Mouse (Mus musculus) lung, embryonic 16.5 days (tissue): ENCODE measurements around the gene Dennd1a. TPM values are rescaled to one million over a fixed set of nuclear protein-coding genes. Genes with fewer than 3 reads are reported as not detected.

Experiments
- ATAC-seq: fragments of 200-750 bp; cut with Nextera tagmentation; 2 replicates; pipeline ENCODE4 v1.8.0; 2017; ENCODE audit warnings: low read depth, mild to moderate bottlenecking, moderate library complexity
- H3K27ac ChIP-seq: fragments of 300-500 bp; sonication (generic); 2 replicates; pipeline ENCODE4 v1.5.1; 2014; ENCODE audit warnings: mild to moderate bottlenecking, control low read depth, low read length
- H3K27me3 ChIP-seq: fragments of 300-500 bp; sonication (generic); 2 replicates; pipeline ENCODE4 v1.6.1; 2014; ENCODE audit warnings: low read depth, low read length, mixed read lengths; ENCODE audit not compliant: control insufficient read depth, insufficient read depth
- H3K36me3 ChIP-seq: fragments of 300-500 bp; sonication (generic); 2 replicates; pipeline ENCODE4 v1.6.1; 2014; ENCODE audit warnings: low read length; ENCODE audit not compliant: control insufficient read depth, insufficient read depth
- H3K4me1 ChIP-seq: fragments of 300-500 bp; sonication (generic); replicated peaks from 2 replicates; pipeline ENCODE4 v1.6.1; 2014; ENCODE audit warnings: low read length, mixed read lengths; ENCODE audit not compliant: control insufficient read depth, insufficient read depth
- H3K4me2 ChIP-seq: fragments of 300-500 bp; sonication (generic); 2 replicates; pipeline ENCODE4 v1.6.1; 2014; ENCODE audit warnings: low read depth, low read length, control low read depth
- H3K4me3 ChIP-seq: fragments of 300-500 bp; sonication (generic); 2 replicates; pipeline ENCODE4 v1.5.1; 2014; ENCODE audit warnings: mild to moderate bottlenecking, low read length, control low read depth
- H3K9ac ChIP-seq: fragments of 300-500 bp; sonication (generic); 2 replicates; pipeline ENCODE4 v1.6.1; 2014; ENCODE audit warnings: low read length, control low read depth
- H3K9me3 ChIP-seq: fragments of 300-500 bp; sonication (generic); 2 replicates; pipeline ENCODE4 v1.6.1; 2016; ENCODE audit warnings: low read length; ENCODE audit not compliant: control insufficient read depth
- WGBS: fragments of 180-500 bp; shearing (Covaris S2); extraction: QIAGEN DNeasy Blood & Tissue Kit; methylation state at CpG from one replicate; pipeline ENCODE4 v1.1.7; 2014; 5-methylcytosine and 5-hydroxymethylcytosine counted together
- polyA plus RNA-seq: library from polyadenylated mRNA; unstranded; fragments of >200 nt; fragmentation: Nextera tagmentation; extraction: Ambion mirVana; gene quantifications from 2 replicates; pipeline ENCODE4 v1.2.1, GENCODE M21; 2015

Dennd1a gene
- polyA plus RNA-seq, 1 experiment from 2014 or later, result 11.7 TPM

DNA sequence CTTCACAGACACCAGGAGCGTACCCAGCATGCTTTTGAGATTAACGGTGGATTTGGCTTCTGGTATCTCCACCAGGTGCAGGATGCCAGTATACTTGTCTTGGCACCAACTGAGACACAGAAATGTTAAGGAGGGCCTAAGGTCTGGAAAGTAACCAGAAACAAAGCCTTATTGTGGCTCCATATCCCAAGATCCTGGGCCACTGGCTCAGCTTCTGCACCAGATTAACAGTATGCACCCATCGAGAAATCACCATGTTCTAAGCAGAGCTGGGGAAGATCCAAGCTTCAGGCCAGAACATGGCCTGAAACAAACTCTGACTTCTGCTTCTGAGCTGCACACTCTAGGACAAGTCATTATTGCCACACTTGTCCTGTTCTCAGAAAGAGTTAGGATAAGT, 450.3 kb downstream of the Dennd1a start:
- no peaks in the 10 kb centered on the region for H3K9me3 ChIP-seq
- no peaks in the 10 kb centered on the region; the same call in 1 of the 2 replicates for H3K4me1 ChIP-seq
- no peak overlapping the region for H3K27ac ChIP-seq
- 94% methylated on average over 3 of the region's 3 CpGs for WGBS
- no peaks in the 10 kb centered on the region for H3K36me3 ChIP-seq
- ATAC-seq, result no peak
- H3K27me3 ChIP-seq, result no peaks in the 10 kb centered on the region
- no peak overlapping the region for H3K9ac ChIP-seq
- no peak overlapping the region for H3K4me3 ChIP-seq
- no peak overlapping the region for H3K4me2 ChIP-seq

DNA sequence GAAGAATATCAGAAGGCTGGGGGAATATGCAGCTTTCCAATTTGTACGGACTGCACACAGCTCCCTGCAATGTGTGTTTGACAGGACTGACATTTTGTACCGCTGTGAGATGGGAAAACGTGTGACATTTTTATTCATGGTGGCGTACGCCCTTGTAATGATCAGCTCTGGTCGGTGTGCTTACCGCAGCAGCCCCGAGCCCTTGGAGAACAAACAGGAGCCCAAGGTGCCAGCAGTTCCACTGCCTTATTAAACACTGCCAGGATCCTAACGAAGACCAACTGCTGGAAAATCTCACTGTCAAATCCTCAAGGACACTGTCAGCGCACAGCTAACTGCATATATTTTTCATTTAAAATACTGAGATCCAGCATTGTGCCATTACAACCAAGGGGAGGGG, 454.9 kb downstream of the Dennd1a start:
- H3K27me3 ChIP-seq, result no peaks in the 10 kb centered on the region
- H3K4me3 ChIP-seq, result no peak overlapping the region
- no peaks in the 10 kb centered on the region for H3K36me3 ChIP-seq
- no peak for ATAC-seq
- no peak overlapping the region for H3K27ac ChIP-seq
- no peaks in the 10 kb centered on the region for H3K4me1 ChIP-seq
- H3K9ac ChIP-seq, result no peak overlapping the region
- 71% methylated on average over 10 of the region's 10 CpGs for WGBS
- no peak overlapping the region for H3K4me2 ChIP-seq
- no peaks in the 10 kb centered on the region for H3K9me3 ChIP-seq

DNA sequence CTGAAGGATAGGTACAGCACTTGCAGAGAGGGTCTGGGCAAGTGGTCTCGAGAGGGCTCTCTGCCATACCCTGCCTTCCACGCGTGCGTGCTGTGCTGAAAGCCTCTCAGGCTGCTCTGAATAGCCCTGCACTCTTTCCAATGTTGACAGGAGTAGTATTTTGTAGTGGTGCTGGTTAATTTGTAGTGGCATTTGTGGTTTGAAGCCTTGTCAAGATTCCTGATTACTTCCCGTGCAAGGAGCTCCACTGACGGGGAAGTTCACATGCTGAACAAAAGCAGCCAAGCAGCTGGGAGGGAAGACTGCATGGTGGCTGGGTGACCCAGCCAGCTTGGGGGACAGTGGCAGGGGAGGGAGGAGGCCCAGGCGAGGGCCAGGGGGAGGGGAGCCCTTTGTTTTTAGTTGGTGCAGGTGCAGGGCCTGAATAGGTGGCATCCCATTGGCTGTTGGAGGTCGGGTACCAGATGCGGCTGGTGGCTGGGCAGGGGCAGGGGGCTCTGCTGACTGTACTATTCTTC, 457.4 kb downstream of the Dennd1a start:
- Histone ChIP-seq H3K9me3 (no peaks in the 10 kb centered on the region), H3K4me3 (no peak overlapping the region), H3K4me1 (no peaks in the 10 kb centered on the region), H3K27me3 (no peaks in the 10 kb centered on the region), H3K4me2 (no peak overlapping the region), H3K36me3 (no peaks in the 10 kb centered on the region), H3K9ac (no peak overlapping the region), H3K27ac (no peak overlapping the region)
- ATAC-seq, result peak; percentile 45; the same call in 1 of the 2 replicates
- WGBS, result 50% methylated on average over 9 of the region's 9 CpGs

DNA sequence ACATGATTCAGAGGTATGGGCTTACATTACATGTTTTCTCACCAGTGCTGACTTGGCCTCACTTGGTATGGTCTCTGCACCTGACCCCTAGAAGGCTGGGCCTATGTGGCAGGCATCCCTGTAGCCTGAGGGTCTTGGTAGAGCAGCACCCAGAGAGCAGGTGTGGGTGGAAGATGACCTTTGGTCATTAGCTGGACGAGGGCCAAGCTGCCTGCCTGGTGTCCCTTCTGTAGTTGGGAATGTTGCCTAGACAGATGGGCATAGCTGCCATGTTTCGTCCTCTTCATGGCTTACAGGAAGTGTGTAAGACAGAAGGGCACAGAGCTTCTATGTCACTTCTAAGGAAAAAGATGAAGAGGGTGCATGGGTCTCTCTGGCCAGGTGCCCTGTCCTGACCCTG, 463.4 kb downstream of the Dennd1a start:
- no peak overlapping the region for H3K27ac ChIP-seq
- no peak overlapping the region for H3K4me2 ChIP-seq
- WGBS, result 67% methylated on average over 2 of the region's 2 CpGs
- H3K27me3 ChIP-seq, result no peaks in the 10 kb centered on the region
- H3K4me3 ChIP-seq, result no peak overlapping the region
- H3K36me3 ChIP-seq, result no peaks in the 10 kb centered on the region
- H3K9ac ChIP-seq, result no peak overlapping the region
- no peak for ATAC-seq
- no peaks in the 10 kb centered on the region for H3K9me3 ChIP-seq
- H3K4me1 ChIP-seq, result no peaks in the 10 kb centered on the region

DNA sequence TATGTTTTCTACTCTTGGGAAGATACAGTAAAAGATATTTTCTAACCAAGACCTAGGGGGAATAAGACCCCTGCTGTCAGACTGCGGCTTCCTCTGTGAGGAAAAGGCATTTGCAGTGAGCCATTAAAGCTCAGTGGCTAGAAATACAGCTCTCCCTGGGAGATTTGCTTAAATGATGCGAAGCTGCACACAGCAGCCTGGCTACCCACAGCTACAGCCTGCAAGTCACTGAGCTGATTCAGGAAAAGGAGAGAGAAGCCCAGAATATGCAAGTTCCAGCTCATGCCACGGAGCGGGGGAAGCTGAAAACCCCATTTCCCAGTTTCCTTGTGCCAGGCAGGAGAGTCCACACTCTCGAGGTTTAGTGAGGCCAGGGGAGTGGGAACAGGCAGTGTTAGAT, 465.1 kb downstream of the Dennd1a start:
- H3K4me3 ChIP-seq, result no peak overlapping the region
- H3K27me3 ChIP-seq, result no peaks in the 10 kb centered on the region
- no peaks in the 10 kb centered on the region for H3K9me3 ChIP-seq
- no peak overlapping the region for H3K4me2 ChIP-seq
- H3K4me1 ChIP-seq, result no peaks in the 10 kb centered on the region
- H3K27ac ChIP-seq, result no peak overlapping the region
- WGBS, result 79% methylated on average over 5 of the region's 5 CpGs
- no peak for ATAC-seq
- no peak overlapping the region for H3K9ac ChIP-seq
- no peaks in the 10 kb centered on the region for H3K36me3 ChIP-seq

DNA sequence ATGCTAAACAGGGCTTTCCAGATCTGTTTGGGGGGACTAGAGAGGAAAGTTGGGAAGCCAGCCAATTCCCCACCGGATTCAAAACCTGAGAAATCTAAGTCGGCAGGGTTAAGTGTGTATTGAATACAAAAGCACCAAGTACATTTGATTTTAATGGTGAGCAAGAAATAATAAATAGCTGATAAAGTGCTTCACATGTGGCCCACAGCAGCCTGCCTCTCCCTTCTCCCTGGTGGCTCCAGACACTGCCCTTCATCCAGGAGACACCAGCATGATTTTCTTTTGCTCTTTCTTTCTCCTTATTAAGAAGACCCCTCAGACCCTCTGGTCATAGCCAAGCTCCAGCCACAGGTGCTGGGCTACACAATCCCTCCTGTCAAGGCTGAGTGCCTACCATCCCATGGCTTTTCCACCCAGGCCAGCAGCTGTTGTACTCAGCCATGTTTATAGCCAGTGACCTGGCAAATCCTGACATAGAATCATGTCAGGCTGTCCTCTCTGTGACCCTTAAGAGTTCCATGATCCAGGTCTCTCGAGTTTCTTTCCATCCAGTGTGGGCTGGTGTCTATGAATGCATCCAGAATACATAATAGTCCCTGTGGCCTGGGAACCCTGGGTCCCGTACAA, 467.6 kb downstream of the Dennd1a start:
- no peak for ATAC-seq
- no peaks in the 10 kb centered on the region for H3K36me3 ChIP-seq
- no peak overlapping the region for H3K4me2 ChIP-seq
- no peaks in the 10 kb centered on the region for H3K9me3 ChIP-seq
- H3K27me3 ChIP-seq, result no peaks in the 10 kb centered on the region
- no peaks in the 10 kb centered on the region for H3K4me1 ChIP-seq
- H3K27ac ChIP-seq, result no peak overlapping the region
- H3K4me3 ChIP-seq, result no peak overlapping the region
- 47% methylated on average over 4 of the region's 4 CpGs for WGBS
- H3K9ac ChIP-seq, result no peak overlapping the region

DNA sequence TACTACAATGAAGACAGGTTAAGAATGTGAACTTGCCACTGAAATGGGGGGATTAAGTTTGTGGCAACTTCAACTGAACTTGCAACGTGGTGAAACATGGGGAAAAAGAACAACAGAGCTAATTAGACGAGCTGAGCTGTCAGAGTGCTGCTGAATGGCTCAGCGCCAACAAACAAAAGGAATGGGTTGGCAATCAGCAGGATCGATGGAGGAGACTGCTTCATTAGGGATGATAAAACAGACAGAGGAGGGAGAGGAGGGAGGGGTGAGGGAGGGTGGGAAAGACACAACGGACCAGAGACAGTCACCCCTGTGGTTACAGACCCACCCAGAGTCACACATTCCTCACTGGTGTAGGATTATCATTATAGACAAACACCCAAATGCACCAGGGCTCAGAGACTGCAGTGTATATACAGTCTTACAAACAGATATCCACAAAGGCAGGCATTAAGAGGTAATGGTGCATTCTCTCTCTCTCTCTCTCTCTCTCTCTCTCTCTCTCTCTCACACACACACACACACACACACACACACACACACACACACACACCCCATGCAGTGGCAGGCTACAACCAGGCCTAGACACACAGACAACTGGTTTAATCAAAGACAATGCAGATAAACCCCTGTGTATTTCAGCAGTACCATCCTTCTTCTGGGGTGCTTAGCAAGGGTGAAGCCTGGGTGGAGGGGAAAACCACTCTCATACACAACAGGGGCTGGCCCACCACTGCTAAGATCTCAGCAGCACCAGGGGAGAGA, 468.2 kb downstream of the Dennd1a start:
- H3K4me3 ChIP-seq, result no peak overlapping the region
- no peaks in the 10 kb centered on the region for H3K4me1 ChIP-seq
- no peaks in the 10 kb centered on the region for H3K27me3 ChIP-seq
- ATAC-seq, result no peak
- H3K27ac ChIP-seq, result no peak overlapping the region
- no peaks in the 10 kb centered on the region for H3K36me3 ChIP-seq
- H3K4me2 ChIP-seq, result no peak overlapping the region
- 23% methylated on average over 5 of the region's 5 CpGs for WGBS
- H3K9ac ChIP-seq, result no peak overlapping the region
- H3K9me3 ChIP-seq, result no peaks in the 10 kb centered on the region

DNA sequence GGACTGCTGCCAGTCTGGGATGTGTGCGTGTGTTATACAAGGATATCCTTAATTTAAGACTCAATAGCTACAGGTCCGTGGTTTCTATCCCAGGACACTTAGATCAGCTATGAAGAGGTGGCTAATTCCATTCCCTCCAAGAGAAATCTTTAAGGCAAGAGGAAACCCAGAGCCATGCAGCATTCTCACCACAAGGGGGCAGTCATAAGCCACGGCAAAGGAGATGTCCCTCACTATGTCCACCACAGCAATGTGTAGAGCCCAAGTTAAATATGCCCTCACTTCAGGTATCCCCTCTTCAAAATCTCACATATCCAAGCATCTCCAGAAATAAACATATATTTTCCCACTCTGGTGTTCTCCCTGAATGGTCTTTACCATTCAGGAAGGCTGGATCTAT, 471.5 kb downstream of the Dennd1a start:
- no peaks in the 10 kb centered on the region for H3K9me3 ChIP-seq
- H3K9ac ChIP-seq, result no peak overlapping the region
- H3K36me3 ChIP-seq, result 0 out of 2 replicates have a peak, but pooled peaks cover 2% of the 10 kb centered on the region
- no peak overlapping the region for H3K27ac ChIP-seq
- WGBS, result 10% methylated on average over 3 of the region's 3 CpGs
- H3K27me3 ChIP-seq, result no peaks in the 10 kb centered on the region
- H3K4me2 ChIP-seq, result no peak overlapping the region
- H3K4me1 ChIP-seq, result no peaks in the 10 kb centered on the region
- peak; percentile 59; the same call in 1 of the 2 replicates for ATAC-seq
- no peak overlapping the region for H3K4me3 ChIP-seq

DNA sequence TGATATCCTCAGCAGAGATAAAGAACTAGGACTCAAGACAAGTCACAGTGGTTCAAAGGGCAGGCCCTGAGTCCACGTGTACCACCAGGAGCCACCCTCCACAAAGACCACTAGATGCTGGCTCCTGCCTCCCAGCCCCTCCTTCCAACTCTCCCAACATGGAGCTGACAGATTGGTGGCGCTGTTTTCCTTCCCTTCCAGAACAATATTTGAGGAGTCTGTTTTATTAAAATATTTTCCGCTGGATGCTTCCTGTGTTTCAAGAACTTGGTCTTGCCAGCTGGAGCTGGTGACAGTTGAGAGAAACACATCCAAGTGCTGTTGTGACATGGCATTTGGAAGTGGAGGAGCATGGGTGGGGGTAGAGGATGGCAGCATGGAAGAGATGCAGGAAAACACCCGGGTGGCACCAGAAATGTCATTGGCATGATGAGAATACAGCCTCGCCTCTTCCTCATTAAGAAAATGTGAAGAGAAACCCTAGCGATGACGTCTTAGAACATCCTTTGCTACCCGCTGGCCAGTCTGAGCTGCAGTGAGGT, 472.3 kb downstream of the Dennd1a start:
- Histone ChIP-seq H3K9ac (no peak overlapping the region), H3K27ac (no peak overlapping the region), H3K9me3 (no peaks in the 10 kb centered on the region), H3K4me2 (no peak overlapping the region), H3K36me3 (0 out of 2 replicates have a peak, but pooled peaks cover 2% of the 10 kb centered on the region), H3K27me3 (no peaks in the 10 kb centered on the region), H3K4me3 (no peak overlapping the region), H3K4me1 (no peaks in the 10 kb centered on the region)
- ATAC-seq, result no peak
- 67% methylated on average over 8 of the region's 8 CpGs for WGBS
